Mouse (Mus musculus) monocyte, adult 5-6 weeks (primary cell): ENCODE data around the gene Olfr263. TPM values are rescaled to one million over a fixed set of nuclear protein-coding genes. Genes with fewer than 3 reads are reported as not detected.
"Not testable (repeated sequence)": the region's sequence is repeated elsewhere in the genome, so short reads cannot be mapped to it uniquely, and the experiment has no call there.

Experiments used
- ATAC-seq: fragments of 153-309, 156-312 bp; replicated peaks from 2 replicates; pipeline ENCODE4 v1.8.0; 2017; ENCODE audit warnings: mild to moderate bottlenecking; ENCODE audit not compliant: low TSS enrichment, insufficient number of reproducible peaks, severe bottlenecking, poor library complexity, low FRiP score
- total RNA-seq: library from RNA; stranded (forward); fragments of 200-1000, 200-491, 200-594 nt; gene quantifications from 3 replicates; pipeline ENCODE4 v1.2.3, GENCODE M21; 2017

Gene Olfr263
- total RNA-seq = not detected in 3 replicates

DNA sequence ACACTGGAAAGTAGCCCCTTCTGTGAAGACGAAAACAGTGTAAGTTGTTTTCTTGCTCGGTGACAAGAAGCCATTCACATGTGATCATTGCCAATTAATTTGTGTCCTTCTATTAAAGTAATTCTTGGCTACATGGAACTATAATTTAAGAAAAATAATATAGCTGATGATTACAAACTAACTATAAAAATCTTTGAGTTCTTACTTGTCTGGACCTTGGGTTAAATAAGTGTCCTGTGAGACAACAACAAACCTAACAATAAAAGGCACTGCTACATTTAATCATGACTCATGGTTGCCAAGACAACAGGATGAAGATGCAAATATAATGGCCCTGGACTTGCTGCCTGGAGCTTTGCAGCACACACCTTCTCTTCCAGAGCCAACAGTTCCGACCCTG is at the start of gene Olfr263:
Olfr263 (plus strand) TSS at position 301 of the 400 bp plus-strand sequence.
- not testable (repeated sequence) for ATAC-seq

GRCm38 (mm10) chr13:21082686-21083085 is 46.8 kb upstream of the Olfr263 start:
- no peak for ATAC-seq

DNA sequence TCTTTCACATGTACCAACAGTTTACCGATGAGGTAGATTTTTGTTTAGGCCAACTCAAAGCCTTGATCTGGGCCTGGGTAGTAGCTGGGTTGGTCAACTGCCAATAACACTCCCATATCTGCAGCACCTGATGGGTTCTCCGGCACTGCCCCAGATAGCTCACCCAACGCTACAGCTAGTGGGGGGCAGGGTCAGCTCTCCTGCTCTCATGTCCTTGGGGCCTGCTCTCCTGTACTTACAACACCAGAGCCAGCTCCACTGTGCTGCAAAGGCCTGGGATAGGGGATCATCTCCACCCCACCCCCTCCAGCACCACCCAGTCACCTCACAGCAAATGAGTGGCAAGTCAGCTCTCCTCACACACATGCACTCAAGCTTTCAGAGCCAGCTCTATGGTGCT is 19.7 kb upstream of the Olfr263 start:
- no peak for ATAC-seq

GRCm38 (mm10) chr13:21110441-21110840 is 19.0 kb upstream of the Olfr263 start:
- no peak for ATAC-seq

DNA sequence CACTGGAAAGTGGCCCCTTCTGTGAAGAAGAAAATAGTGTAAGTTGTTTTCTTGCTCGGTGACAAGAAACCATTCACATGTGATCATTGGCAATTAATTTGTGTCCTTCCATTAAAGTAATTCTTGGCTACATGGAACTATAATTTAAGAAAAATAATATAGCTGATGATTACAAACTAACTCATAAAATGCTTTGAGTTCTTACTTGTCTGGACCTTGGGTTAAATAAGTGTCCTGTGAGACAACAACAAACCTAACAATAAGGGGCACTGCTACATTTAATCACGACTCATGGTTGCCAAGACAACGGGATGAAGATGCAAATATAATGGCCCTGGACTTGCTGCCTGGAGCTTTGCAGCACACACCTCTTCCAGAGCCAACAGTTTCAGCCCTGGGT is 18.3 kb upstream of the Olfr263 start, which contains the start of gene Olfr1369-ps1:
Olfr1369-ps1 (plus strand) TSS at position 301 of the 400 bp plus-strand sequence.
- not testable (repeated sequence) for ATAC-seq

GRCm38 (mm10) chr13:21114121-21114520 is 15.3 kb upstream of the Olfr263 start:
- no peak for ATAC-seq

GRCm38 (mm10) chr13:21142421-21142820 is 13.0 kb downstream of the Olfr263 start:
- no peak for ATAC-seq

GRCm38 (mm10) chr13:21145767-21146166 is 16.3 kb downstream of the Olfr263 start, which contains the start of gene Olfr1368:
TSS of gene Olfr1368 (minus strand) at chr13:21145867.
- no peak for ATAC-seq

- no peak for ATAC-seq
Measured at GRCm38 (mm10) chr13:21155888-21156287, 26.4 kb downstream of the Olfr263 start.

- ATAC-seq = no peak
Measured at GRCm38 (mm10) chr13:21158071-21158470, 28.6 kb downstream of the Olfr263 start.

- peak; percentile 62 for ATAC-seq
Measured at GRCm38 (mm10) chr13:21158785-21159474, 29.5 kb downstream of the Olfr263 start.

DNA sequence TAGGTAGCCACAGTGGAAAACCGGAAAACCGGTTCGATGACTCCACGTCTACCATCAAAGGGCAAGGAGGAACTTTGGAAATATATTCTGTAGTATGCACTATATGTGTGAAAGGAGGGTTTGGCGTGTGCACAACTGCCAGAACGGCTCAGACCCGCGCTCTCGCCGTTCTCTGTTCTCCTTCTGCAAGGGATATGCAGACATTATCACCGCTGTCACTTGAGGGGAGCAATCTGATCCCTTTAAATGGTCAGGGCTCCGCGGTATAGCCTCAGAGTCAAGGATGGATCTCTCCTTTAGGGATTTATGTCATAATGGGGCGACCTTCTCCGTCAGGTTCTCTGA is 30.0 kb downstream of the Olfr263 start:
- no peak for ATAC-seq

DNA sequence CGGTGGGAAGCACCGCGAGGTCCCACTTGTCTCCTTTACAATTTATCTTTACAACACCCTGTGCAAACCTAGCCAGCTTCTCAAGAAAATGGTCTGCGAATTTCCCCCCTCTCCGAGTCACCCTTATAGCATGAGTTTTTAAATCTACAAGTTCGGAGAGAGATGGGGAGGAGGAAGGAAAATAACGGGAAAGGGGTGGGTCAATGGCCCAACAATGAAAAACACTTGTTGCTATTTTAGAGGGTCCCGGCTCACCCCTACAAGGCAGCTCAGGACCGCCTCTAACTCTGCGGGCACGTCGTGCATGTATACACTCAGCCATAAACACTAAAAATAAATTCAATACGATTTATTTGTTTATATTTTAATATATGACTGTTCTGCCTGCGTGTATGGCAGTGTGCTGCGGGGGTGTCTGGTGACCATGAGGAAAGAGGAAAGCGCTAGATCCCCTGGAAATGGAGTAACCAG is 30.6 kb downstream of the Olfr263 start:
- ATAC-seq = no peak

DNA sequence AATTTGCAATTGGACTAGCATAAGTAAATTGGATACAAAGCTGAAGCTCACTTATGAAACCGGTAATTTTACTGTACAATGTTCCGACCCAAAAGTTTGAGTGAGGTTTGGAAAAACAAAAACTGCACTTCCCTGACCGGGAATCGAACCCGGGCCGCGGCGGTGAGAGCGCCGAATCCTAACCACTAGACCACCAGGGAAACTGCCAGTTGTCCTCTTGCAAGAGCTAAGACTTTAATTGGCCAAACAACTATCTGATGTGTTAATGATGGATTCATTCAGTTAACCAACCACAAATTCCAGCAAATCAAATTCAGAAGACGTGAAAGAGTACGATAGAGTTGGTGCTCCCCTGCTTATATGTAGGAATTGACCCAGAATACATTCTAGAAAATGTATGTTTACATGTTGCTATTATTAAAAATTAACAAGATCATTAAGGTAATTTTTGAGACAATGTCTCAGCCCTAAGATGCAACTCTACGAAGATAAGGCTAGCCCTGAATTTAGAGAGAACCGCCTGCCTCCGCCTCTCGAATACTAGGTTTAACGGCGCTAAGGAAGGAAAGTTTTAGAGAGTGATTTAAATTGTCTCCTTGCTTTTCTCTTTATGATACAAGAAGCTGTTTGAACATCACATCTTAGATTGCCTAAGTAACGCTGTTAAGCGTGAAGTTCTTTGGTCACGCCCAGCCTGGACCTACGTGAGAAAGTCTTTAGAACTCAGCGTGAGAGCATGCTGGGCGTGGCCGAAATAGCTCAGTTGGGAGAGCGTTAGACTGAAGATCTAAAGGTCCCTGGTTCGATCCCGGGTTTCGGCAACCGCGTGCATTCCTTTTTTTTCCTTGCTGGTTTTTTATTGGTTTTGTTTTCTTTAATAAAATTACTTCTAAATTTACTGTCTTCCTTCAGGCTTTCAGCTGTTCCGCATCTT is 31.5 kb downstream of the Olfr263 start:
- peak; percentile 67 for ATAC-seq

DNA sequence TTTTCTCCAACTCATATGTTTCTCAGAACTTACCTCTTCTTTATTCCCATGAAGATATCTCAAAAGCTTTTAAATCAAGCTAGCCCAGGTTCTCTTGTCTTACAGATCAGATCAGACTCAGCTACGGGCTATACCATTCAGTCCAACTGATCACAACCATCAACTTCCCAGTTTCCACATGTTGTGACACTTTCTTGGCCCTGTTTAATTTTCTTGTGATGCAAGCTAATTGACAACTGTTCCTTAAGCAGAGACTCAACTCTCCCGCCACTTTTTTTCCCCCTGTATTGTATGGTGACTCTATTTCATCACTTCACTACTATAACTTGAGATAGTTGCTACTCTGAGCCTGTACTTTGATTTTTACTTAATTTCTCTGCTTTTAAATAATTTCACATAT is 32.2 kb downstream of the Olfr263 start:
- no peak for ATAC-seq

DNA sequence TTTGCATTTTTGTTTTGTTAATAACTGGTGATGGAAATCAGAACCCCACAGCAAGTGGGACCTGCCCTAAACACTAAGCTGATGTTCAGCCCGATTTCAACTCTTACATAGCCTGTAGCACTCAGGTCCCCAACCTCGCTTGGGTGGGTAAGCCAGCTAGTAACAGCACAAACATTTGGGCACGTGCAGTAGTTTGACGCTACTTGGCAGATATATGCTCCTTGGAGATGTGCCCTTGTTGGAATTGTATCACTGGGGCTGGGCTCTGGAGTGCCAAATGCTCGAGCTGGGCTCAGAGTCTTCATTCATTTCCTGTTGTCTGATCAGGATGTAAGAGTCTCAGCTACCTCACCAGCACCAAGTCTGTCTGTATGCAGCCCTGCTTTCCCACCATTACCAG is 33.2 kb downstream of the Olfr263 start:
- ATAC-seq = no peak

GRCm38 (mm10) chr13:21166936-21167909 is 37.8 kb downstream of the Olfr263 start:
- ATAC-seq = peak; percentile 41; the same call in 1 of the 2 replicates

DNA sequence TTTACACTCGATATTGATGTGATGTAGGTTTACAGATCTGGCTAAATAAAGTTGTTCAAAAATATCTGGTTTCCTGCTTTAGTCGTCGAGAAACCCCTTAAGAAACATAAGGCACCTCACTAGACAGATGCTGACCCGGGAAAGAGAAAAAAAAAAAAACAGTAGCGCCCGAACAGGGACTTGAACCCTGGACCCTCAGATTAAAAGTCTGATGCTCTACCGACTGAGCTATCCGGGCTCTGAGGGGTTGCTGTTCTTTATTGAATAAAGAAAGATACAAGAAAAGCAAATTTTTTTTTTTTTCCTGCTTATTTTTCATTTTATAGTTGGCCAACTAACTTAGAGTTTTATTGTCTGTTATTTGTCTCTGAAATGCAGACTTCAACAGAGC is 38.5 kb downstream of the Olfr263 start:
- no peak for ATAC-seq
